Mouse (Mus musculus): ENCODE measurements around the gene Syngr3.
"Not testable (repeated sequence)": the region's sequence is repeated elsewhere in the genome, so short reads cannot be mapped to it uniquely, and the experiment has no call there.

Syngr3 gene

DNA sequence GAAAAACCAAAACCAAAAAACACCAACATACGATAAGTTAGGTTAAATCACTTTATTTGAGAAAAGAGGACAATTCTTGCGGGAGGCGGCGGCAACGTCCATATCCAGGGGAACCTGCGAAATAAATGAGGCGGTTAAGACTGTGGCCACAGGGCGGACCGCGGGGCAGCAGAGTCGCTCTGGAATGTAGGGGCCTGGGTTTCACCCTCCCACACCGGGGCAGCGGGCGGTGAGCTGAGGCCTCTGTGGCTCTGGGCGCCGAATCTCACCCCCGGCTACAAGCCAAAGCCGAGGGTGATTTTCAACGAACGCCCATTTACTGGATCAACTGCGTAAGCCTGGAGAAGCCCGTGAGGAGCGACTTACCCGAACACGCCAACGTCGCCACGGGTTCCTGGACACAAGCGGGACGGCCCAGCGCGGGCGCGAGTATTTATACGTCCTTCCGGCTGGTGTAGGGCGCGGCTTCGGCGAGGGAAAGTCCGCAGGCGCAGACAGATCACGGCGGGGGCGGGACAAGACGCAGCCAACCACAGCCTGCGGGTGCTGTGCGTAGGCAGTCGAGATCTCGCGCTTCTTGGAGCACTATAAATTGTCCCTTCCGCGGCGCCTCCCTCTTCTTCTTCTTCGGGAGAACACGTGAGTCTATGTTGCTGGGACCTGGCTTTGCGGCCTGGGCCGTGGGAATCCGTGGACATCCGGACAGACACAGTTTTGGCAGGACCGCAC is 29.9 kb upstream of the Syngr3 start:
- DNase-seq (ENCODE audit: low spot score) = peak; percentile 99

GRCm38 (mm10) chr17:24718938-24719337 is 29.2 kb upstream of the Syngr3 start:
- not testable (repeated sequence) for DNase-seq (ENCODE audit: low spot score)

DNA sequence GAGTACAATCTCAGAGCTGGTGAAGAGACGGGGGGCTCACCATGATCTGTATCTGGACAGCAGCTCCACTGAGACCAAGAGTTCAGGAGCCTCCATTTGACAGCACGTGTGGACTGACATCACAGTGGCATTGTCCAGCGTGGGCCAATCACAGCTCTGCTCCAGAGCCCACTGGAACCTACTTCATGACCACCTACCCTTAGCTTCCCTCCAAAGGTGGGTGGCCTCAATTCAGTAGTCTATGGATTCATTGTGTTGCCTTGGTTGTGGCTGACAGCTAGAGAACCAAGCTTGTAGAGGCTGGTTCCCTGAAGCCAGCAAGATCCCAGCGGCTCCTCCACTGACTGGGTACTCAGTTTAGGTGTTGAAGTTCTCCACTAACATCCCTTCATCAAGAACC is 28.2 kb upstream of the Syngr3 start, which contains the start of the genes Rnf151 and Rps2:
Gene Rnf151, minus strand, starts transcription at position 121 of the 400 bp plus-strand sequence.
Gene Rps2, plus strand, starts transcription at position 174 of the 400 bp plus-strand sequence.
- DNase-seq (ENCODE audit: low spot score) = no peak

GRCm38 (mm10) chr17:24716166-24716682 is 26.5 kb upstream of the Syngr3 start:
- DNase-seq (ENCODE audit: low spot score) = no peak

- no peak for DNase-seq (ENCODE audit: low spot score)
Measured at GRCm38 (mm10) chr17:24715556-24715955, 25.8 kb upstream of the Syngr3 start.

- no peak for DNase-seq (ENCODE audit: low spot score)
Measured at GRCm38 (mm10) chr17:24708646-24709045, 18.9 kb upstream of the Syngr3 start.

GRCm38 (mm10) chr17:24707801-24708425 is 18.2 kb upstream of the Syngr3 start:
- DNase-seq (ENCODE audit: low spot score) = peak; percentile 51

DNA sequence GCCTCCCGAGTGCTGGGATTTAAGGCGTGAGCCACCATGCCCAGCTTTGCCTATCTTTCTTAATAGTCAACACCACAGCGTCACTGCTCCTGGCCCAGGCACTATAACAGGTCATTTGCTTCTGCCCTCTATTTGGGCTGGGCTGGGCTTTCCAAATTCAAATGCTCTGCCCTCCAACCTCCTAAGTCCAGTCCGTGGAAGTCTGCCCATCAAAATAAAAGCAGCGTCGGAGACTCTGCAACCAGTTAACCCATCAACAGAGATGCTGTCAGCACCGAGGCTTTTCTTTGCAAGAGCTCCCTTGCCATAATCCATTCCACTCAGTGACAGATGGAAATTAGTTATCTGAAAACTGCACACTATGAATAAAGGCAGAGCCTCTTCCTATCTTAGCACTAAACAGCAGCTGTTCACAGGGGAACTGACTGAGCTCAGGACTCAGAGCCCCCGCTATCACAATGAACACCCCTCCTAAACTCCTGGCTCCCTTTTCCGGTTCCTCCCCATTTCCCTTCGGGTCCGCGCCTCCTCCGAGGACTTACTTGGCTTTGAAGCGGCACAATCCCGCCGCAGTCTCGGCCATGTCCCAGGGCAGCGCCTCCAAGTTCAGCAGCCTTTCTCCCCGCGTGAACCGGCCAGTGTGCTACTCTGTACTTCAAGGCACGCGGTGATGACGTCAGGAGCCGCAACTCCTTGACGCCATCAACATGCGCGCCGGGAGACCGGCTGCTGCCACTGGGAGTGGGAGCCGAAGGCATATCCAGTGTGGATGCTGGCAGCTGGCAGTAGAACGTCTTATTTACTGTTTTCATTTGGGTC is 17.4 kb upstream of the Syngr3 start, which contains the start of gene Tbl3:
Gene Tbl3, minus strand, starts transcription at position 679 of the 819 bp plus-strand sequence.
- DNase-seq (ENCODE audit: low spot score) = peak; percentile 91

DNA sequence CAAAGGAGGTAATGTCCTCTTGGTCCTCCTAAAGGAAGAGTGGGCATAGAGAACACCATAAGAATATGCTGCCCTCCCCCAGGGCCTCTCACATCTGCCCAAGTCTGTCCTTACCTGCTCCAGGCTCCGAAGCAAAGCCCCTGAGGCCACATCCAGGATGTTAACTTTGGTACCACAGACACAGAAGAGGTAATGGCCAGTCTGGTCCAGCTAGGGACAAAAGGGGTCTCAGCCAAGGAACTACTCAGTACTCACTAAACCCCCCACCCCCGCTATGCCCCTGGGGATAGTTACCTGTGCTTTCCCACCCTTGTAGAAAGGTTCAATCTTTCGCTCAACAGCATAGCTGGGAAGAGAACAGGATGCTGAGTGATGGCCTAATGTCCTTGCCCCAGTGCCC is 16.1 kb upstream of the Syngr3 start:
- no peak for DNase-seq (ENCODE audit: low spot score)

DNA sequence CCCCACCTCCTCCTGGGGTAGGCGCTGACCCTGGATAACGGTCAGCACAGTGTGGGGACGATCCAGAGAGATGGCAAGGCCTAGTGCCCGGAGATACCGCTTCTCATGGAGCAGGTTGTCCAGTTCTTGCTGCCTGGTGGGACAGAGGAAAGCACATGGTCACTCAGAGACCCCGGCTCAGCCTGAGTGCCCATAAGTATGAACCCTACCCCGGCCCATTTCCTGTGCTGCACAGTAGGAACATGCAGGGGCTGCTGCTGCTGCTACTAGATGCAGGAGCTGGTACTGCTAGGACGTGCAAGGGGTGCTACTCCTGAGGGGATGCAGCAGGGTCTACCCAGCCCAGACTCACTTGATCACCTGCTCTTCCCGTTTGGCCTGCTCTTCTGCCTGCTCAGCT is 11.5 kb upstream of the Syngr3 start:
- DNase-seq (ENCODE audit: low spot score) = no peak

DNA sequence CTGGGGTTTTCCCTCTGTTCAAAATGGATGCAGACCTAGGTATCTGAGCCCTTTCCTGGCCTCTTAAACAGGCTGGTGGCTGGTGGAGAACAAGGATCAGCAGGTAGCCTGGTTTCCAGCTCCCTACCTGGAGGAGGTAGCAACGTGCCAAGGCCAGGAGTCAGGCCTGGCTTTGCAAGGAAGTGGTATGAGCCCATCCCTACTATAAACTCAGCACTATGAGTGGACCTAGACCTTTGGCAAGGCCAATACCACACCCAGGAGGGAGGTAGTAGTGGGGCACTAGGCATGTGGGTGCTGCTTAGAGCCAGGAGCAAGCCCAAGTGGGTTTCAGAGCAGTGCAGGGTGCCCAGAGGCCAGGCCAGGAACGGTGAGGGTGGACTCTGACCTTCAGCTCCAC is 9.7 kb upstream of the Syngr3 start:
- DNase-seq (ENCODE audit: low spot score) = no peak

DNA sequence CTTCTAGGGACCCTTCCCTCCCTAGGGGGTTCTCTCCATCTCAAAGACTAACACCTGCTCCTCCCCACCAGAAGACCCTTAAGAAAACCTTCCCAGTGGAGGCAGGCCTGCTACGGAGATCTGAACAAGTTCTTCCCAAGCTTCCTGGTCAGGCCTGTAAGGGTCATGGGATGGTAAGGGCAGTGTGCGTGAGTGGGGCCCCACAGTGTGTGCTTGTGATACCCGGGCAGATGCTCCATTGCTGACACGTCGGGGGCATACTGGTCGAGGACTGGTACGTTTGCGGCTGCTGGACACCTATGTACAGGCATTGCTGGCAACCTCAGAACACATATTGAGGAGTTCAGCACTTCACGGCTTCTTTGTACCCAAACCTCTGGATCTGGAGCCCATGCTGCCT is 9.0 kb upstream of the Syngr3 start:
- no peak for DNase-seq (ENCODE audit: low spot score)

DNA sequence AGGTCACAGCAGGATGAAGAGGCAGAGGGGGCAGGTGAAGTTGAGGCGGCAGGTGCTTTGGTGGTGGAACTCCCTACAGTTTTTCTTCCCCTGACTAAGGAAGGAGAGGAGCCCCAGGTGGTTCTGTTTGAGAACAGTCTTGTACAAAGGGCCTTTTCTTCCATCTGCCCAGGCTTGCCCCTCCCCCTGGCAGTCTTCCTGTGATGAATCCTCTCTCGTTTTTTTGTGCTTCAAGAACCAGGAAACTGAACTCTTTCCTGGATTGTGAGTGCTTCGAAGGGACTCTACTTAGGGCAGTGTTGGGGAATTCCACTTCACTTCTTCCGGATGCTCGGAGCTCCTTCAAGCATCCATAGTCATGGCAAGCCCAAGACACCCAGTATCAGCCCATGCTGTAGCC is 8.2 kb upstream of the Syngr3 start:
- no peak for DNase-seq (ENCODE audit: low spot score)

DNA sequence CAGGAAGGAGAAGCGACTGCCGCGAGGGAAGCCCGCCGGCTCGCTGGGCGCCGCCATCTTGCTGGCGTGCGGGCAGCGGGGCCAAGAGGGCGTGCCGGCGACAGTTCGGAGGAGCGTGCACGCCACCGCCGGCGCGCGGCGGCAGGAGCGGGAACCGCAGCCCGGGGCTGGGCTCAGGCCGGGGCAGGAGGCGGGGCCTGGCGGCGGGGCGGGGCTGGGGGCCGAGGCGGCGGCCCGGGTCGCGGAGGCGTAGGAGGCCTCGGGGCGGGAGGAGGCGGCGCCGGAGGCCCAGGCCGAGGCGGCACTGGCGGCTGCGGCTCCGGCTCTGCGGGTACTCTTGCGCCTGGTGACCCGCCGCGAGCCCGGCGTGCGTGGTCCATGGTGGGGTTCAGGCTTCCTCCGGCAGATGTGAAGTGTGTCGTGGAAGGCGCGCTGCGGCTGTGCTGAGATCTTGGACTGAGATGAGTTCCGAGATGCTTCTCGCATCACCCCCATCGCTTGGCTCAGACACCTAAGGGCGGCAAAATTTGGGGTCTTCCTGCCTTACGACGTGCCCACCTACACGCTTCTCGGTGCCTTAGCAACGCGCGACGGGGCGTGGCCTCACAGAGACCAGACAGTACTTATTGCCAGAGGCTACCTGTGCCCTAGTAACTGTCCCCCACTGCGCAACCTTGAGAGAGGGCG is 6.4 kb upstream of the Syngr3 start, which contains the start of the genes Gfer and Noxo1:
Gene Gfer, minus strand, starts transcription at position 146 of the 687 bp plus-strand sequence.
Gene Noxo1, plus strand, starts transcription at position 224 of the 687 bp plus-strand sequence.
- peak; percentile 87 for DNase-seq (ENCODE audit: low spot score)

DNA sequence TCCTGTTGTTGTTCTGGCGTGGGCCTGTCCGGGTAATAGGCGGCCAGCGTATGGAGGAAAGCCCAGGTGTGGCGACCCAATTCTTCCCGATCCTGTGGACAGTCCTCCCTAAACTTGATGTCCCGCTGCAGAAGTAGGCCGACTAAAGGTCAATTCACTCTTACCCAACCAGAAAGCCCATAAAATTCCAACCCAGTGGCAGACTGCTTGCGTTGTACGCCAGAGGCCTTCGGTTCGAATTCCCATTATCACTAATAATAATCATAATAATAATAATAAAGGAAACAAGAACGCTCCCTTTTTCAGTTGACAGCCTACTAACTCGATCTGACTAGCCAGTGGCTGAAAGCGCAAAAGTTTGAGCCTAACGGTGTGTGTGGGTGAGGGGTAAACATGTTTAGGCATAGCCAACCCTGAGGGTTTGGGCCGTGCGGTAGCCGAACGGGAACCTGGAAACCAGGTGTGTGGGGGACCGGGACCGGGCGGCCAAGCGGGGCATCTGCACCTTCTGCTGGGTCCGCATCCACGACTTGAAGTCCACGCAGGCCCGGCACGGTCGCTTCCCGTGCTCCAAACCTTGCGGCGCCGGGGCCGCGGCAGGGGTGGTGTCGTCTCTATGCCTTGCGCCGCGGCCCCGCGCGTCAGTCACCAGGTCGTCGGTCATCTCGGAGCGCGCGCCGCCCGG is 5.7 kb upstream of the Syngr3 start:
- no peak for DNase-seq (ENCODE audit: low spot score)

DNA sequence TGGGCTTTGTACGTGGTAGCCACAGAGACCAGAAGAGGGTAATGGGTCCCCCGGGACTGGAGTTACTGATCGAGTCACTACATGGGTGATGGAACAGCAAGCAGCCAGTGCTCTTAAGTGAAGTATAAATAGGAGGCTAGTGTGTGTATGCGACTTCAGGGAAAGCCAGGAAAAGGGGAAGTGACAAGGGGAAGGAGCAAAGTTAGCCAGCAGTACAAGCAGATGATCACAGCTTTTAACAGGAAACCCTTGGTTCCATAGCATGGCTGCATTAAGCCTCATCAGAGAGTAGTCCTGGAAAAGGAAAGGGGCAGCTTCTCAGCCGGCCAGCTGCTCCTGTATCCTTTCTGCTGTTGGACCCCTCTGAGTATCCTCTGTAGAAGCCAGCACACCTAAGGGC is 2.6 kb upstream of the Syngr3 start:
- DNase-seq (ENCODE audit: low spot score) = no peak

DNA sequence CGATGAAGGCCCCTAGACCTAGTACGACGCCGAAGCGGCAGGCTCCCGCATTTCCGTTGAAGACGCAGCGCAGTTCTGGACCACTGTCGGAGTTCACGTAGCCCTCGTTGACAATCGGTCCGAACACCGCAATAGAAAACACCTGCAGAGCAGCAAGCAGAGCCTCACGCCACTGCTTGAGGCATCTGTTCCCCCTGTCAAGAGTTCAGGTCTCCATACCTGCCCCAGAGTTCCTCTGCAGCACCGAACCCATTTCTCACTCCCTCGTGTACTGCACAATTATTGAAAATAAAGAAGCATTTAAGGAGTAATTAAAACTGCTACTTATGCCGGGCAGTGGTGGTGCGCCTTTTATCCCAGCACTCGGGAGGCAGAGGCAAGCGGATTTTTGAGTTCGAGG is 2.2 kb downstream of the Syngr3 start:
- no peak for DNase-seq (ENCODE audit: low spot score)

DNA sequence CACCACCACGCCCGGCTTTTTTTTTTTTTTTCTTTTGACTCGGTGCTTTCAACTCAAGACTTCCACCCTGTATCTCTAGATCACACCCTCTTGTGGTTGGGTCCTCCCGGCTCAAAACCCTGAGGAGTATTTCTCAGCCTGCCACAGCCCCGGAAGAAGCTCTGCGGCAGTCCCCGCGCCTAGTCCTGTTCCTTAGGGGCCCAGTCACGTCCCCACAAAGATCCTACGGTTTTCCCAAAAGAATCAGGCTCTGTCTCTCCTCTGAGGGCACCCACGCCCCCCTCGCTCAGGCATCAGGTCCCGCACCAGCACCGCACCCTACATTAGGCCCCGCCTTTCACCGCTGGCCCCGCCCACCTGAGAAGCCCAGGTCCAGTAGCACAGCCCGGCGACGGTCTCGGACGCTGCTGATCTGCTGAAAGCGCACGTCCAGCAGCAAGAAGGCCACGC is 2.6 kb downstream of the Syngr3 start:
- DNase-seq (ENCODE audit: low spot score) = peak; percentile 71

GRCm38 (mm10) chr17:24686514-24686913 is 3.2 kb downstream of the Syngr3 start:
- DNase-seq (ENCODE audit: low spot score) = peak; percentile 78

GRCm38 (mm10) chr17:24677500-24678080 is 12.2 kb downstream of the Syngr3 start:
- no peak for DNase-seq (ENCODE audit: low spot score)

DNA sequence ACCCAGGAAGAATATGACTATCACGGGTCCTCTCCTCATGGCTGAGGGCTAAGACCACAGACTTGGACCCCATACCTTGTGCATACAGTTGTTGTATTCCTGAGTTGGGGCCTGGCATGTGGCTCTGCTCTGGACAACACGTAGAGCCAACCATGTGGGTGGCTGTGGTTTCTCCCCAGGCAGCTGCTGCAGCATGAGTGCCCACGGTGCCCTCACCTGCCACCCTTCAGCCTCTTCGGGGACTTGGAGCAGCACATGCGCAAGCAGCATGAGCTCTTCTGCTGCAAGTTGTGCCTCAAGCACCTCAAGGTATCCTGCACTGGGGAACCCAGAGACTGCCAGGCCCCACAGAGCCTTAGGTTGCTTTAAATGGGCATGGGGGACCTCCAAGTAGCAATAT is 12.9 kb downstream of the Syngr3 start:
- DNase-seq (ENCODE audit: low spot score) = no peak
